In the genomic region with DNA sequence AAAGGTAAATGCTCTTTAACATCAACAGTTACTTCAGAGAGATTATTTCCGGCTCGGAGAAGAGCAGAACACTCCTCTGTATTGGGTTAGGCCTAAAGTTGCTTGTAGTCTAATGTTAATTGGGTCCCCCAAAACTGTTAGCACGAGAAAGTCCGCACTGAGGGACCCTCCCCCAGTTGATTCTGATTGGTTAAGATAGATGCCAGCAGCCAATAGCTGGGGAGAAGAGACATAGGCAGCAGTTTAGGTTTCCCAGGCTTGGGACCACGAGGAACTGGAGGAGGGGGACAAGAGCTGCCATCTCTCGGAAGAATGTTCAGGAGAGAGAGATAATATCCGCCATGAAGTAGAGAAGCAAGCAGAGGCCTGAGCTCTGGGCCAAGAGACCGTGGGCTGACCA, we compare ENCODE assay signal across 7 mouse cellular contexts. TPM values are rescaled to one million over a fixed set of nuclear protein-coding genes. Genes with fewer than 3 reads are reported as not detected.
DNase-seq lines count a peak whose midpoint lies in the region; ATAC-seq lines count a peak whose summit lies in the region.

No protein-coding gene starts in this region.

- peaks cover 20% of the 10 kb centered on the region for H3K4me1 ChIP-seq in embryonic facial prominence, embryonic 13.5 days
- peaks cover 4% of the 10 kb centered on the region; the same call in 1 of the 2 replicates for H3K4me1 ChIP-seq in intestine, embryonic 16.5 days (ENCODE audit: control insufficient read depth, insufficient read depth, low read length)

- H3K27ac ChIP-seq in embryonic facial prominence, embryonic 13.5 days = 0 out of 2 replicates have a peak overlapping the region, but pooled peaks have one; percentile 44
- no peak overlapping the region for H3K27ac ChIP-seq in intestine, embryonic 16.5 days (ENCODE audit: low read length)

- no peak overlapping the region for H3K9ac ChIP-seq in embryonic facial prominence, embryonic 13.5 days
- H3K9ac ChIP-seq in intestine, embryonic 16.5 days (ENCODE audit: low read depth, low read length) = no peak overlapping the region

- H3K27me3 ChIP-seq in embryonic facial prominence, embryonic 13.5 days = no peaks in the 10 kb centered on the region
- H3K27me3 ChIP-seq in intestine, embryonic 16.5 days (replicated peaks; ENCODE audit: control insufficient read depth, insufficient read depth, low read length) = no peaks in the 10 kb centered on the region

- no peaks in the 10 kb centered on the region for H3K9me3 ChIP-seq in embryonic facial prominence, embryonic 13.5 days
- H3K9me3 ChIP-seq in intestine, embryonic 16.5 days (ENCODE audit: control insufficient read depth, low read length) = 0 out of 2 replicates have a peak, but pooled peaks cover 4% of the 10 kb centered on the region

- WGBS in embryonic facial prominence, embryonic 13.5 days = 41% methylated on average over 8 of the region's 8 CpGs
- 37% methylated on average over 8 of the region's 8 CpGs for WGBS in intestine, embryonic 16.5 days

- peak; percentile 9 for DNase-seq in thymus, postnatal 25 days
- no peak for DNase-seq in thymus, postnatal 36 days
- peak; percentile 21 for DNase-seq in retina, embryonic 14.5 days (ENCODE audit: low spot score)
- no peak for DNase-seq in gastrocnemius, adult 8-10 months (ENCODE audit: low spot score in 2 of 2)
- DNase-seq in adrenal gland, postnatal 14 days = no peak

- 0 out of 2 replicates have a peak, but pooled peaks have one; percentile 30 for ATAC-seq in embryonic facial prominence, embryonic 13.5 days (ENCODE audit: insufficient number of reproducible peaks, insufficient read depth, low FRiP score, low TSS enrichment, low read depth)
- peak; percentile 47; the same call in 1 of the 2 replicates for ATAC-seq in intestine, embryonic 16.5 days

- no peak overlapping the region for H3K4me3 ChIP-seq in embryonic facial prominence, embryonic 13.5 days
- no peak overlapping the region for H3K4me3 ChIP-seq in intestine, embryonic 16.5 days (ENCODE audit: low read length)

- H3K36me3 ChIP-seq in embryonic facial prominence, embryonic 13.5 days = no peaks in the 10 kb centered on the region
- H3K36me3 ChIP-seq in intestine, embryonic 16.5 days (ENCODE audit: control insufficient read depth, insufficient read depth, low read length) = no peaks in the 10 kb centered on the region

- peak overlapping the region; percentile 39 for H3K4me2 ChIP-seq in embryonic facial prominence, embryonic 13.5 days
- H3K4me2 ChIP-seq in intestine, embryonic 16.5 days (ENCODE audit: low read depth, low read length) = peak overlapping the region; percentile 16; the same call in 1 of the 2 replicates

RNA-seq across cellular contexts. Expression of gene Noct, which starts 28.5 kb away (rescaled TPM):
- polyA plus RNA-seq in embryonic facial prominence, embryonic 13.5 days (2015; fragmentation: Nextera tagmentation; extraction: Ambion mirVana) = 9.6 and 9.9 TPM in 2 replicates
- polyA plus RNA-seq in intestine, embryonic 16.5 days (2015; fragmentation: Nextera tagmentation; extraction: Ambion mirVana) = 4.9 TPM in 2 replicates
- 10 to 100 TPM; 15.7 to 26.0 (median 19.1) TPM for total RNA-seq in gastrocnemius, adult 8-10 months (2022)
- total RNA-seq in adrenal gland, postnatal 14 days (2021) = 28.7 and 44.7 TPM in 2 replicates

Comparison
In these comparisons a context has a peak if more than half of its experiments do, and no peak if none do; other contexts are left out.
1. DNase-seq: peak in thymus, postnatal 25 days (single experiment) and retina, embryonic 14.5 days (single experiment); none in thymus, postnatal 36 days (0 of 2), gastrocnemius, adult 8-10 months (0 of 2) and adrenal gland, postnatal 14 days (single experiment).